Mouse (Mus musculus) G1E (cell line): ENCODE measurements around the gene Rbm38. TPM values are rescaled to one million over a fixed set of nuclear protein-coding genes. Genes with fewer than 3 reads are reported as not detected.

ENCODE experiments used
- ATAC-seq: 2 replicates; pipeline ENCODE4 v1.8.0; 2016; ENCODE audit warnings: mild to moderate bottlenecking; ENCODE audit not compliant: insufficient number of reproducible peaks, poor library complexity, low FRiP score, severe bottlenecking; ENCODE audit errors: extremely low read depth
- DNase-seq: peaks from one replicate; pipeline ENCODE4 v3.0.0; 2012; ENCODE audit warnings: low spot score
- H3K27me3 ChIP-seq: 2 replicates; pipeline ENCODE4 v1.6.1; 2012; ENCODE audit warnings: mild to moderate bottlenecking, low read length, inconsistent platforms; ENCODE audit not compliant: insufficient read depth
- H3K36me3 ChIP-seq: replicated peaks from 2 replicates; pipeline ENCODE3; 2012; ENCODE audit warnings: mild to moderate bottlenecking, inconsistent platforms
- H3K4me1 ChIP-seq: 2 replicates; pipeline ENCODE4 v1.6.1; 2012; ENCODE audit warnings: low read depth, low read length, inconsistent platforms, mixed read lengths; ENCODE audit not compliant: insufficient read depth
- H3K4me3 ChIP-seq: 2 replicates; pipeline ENCODE4 v1.5.1; 2012; ENCODE audit warnings: low read depth, mild to moderate bottlenecking, inconsistent platforms, low read length, moderate library complexity, mixed read lengths
- H3K9me3 ChIP-seq: replicated peaks from 2 replicates; pipeline ENCODE4 v1.6.1; 2012; ENCODE audit warnings: inconsistent platforms
- CTCF ChIP-seq: IDR thresholded peaks from 2 replicates; pipeline ENCODE4 v1.5.1; 2012; ENCODE audit warnings: low read depth, low read length, inconsistent platforms, mixed read lengths
- GATA1 ChIP-seq: IDR thresholded peaks from 2 replicates; pipeline ENCODE4 v1.6.1; 2012; ENCODE audit warnings: borderline replicate concordance, low read length, inconsistent platforms, mixed read lengths
- GATA2 ChIP-seq: IDR thresholded peaks from 2 replicates; pipeline ENCODE4 v1.6.1; 2012; ENCODE audit warnings: low read depth, low read length, inconsistent platforms, borderline replicate concordance
- POLR2AphosphoS5 ChIP-seq: IDR thresholded peaks from 2 replicates; pipeline ENCODE4 v1.6.1; 2012; ENCODE audit warnings: low read depth, low read length, inconsistent platforms; ENCODE audit not compliant: insufficient replicate concordance
- TAL1 ChIP-seq: conservative IDR thresholded peaks from 2 replicates; pipeline ENCODE4 v1.6.1; 2012; ENCODE audit warnings: low read depth, low read length, inconsistent platforms, mixed read lengths
- polyA plus RNA-seq: library from polyadenylated mRNA; stranded (reverse); fragments of >175 nt; gene quantifications from 2 replicates; pipeline ENCODE4 v1.2.3, GENCODE M21; 2012
- total RNA-seq, 2 experiments: library from RNA; stranded (forward) in 1 of 2; stranded (reverse) in 1 of 2; fragments of 200-1000 nt in 1 of 2; fragments of >200 nt in 1 of 2; fragmentation: Nextera tagmentation in 1 of 2; gene quantifications; 2 replicates each; pipeline ENCODE4 v1.2.3; 2014 to 2017

The Rbm38 gene
- total and polyA plus RNA-seq, 3 experiments, result 36.0 to 737 (median 342) TPM

- H3K27me3 ChIP-seq, result no peaks in the 10 kb centered on the region
- peaks cover 93% of the 10 kb centered on the region for H3K36me3 ChIP-seq
- no peak for ATAC-seq
- TF ChIP-seq GATA2 (no peak), TAL1 (no peak), POLR2AphosphoS5 (no peak; the same call in 1 of the 2 replicates), GATA1 (no peak), CTCF (no peak)
- peaks cover 99% of the 10 kb centered on the region for H3K4me1 ChIP-seq
- no peak for DNase-seq
- no peaks in the 10 kb centered on the region for H3K9me3 ChIP-seq
- peak overlapping the region; percentile 65; the same call in 1 of the 2 replicates for H3K4me3 ChIP-seq
Measured at GRCm38 (mm10) chr2:173033531-173033930, 13.2 kb downstream of the Rbm38 start.

GRCm38 (mm10) chr2:173034998-173035397 lies 14.7 kb downstream of the Rbm38 start:
- Histone ChIP-seq H3K4me3 (peak overlapping the region; percentile 60; the same call in 1 of the 2 replicates), H3K9me3 (no peaks in the 10 kb centered on the region), H3K4me1 (peaks cover 98% of the 10 kb centered on the region), H3K36me3 (peaks cover 84% of the 10 kb centered on the region), H3K27me3 (no peaks in the 10 kb centered on the region)
- ATAC-seq, result peak; percentile 59
- no peak for TF ChIP-seq POLR2AphosphoS5
- TF ChIP-seq TAL1, result peak; percentile 99
- TF ChIP-seq GATA1, result no peak
- TF ChIP-seq GATA2, result peak; percentile 78
- peak; percentile 82 for DNase-seq

- H3K9me3 ChIP-seq, result no peaks in the 10 kb centered on the region
- peaks cover 97% of the 10 kb centered on the region for H3K4me1 ChIP-seq
- TF ChIP-seq CTCF (no peak), TAL1 (no peak), POLR2AphosphoS5 (peak; percentile 9; the same call in 1 of the 2 replicates), GATA1 (no peak), GATA2 (no peak)
- no peak for ATAC-seq
- H3K27me3 ChIP-seq, result no peaks in the 10 kb centered on the region
- H3K36me3 ChIP-seq, result peaks cover 80% of the 10 kb centered on the region
- H3K4me3 ChIP-seq, result peak overlapping the region; percentile 44; the same call in 1 of the 2 replicates
- peak; percentile 47 for DNase-seq
Measured at GRCm38 (mm10) chr2:173035653-173036052, 15.4 kb downstream of the Rbm38 start.

GRCm38 (mm10) chr2:173036055-173036454 lies 15.8 kb downstream of the Rbm38 start:
- H3K4me3 ChIP-seq, result peak overlapping the region; percentile 44; the same call in 1 of the 2 replicates
- TF ChIP-seq TAL1 (no peak), GATA2 (no peak), GATA1 (no peak), CTCF (no peak), POLR2AphosphoS5 (no peak)
- no peak for DNase-seq

GRCm38 (mm10) chr2:173036611-173037010 lies 16.3 kb downstream of the Rbm38 start:
- ATAC-seq (peak; percentile 11), DNase-seq (peak; percentile 68)
- Histone ChIP-seq H3K27me3 (no peaks in the 10 kb centered on the region; the same call in 1 of the 2 replicates), H3K4me3 (peak overlapping the region; percentile 44; the same call in 1 of the 2 replicates), H3K9me3 (no peaks in the 10 kb centered on the region), H3K4me1 (peaks cover 94% of the 10 kb centered on the region), H3K36me3 (peaks cover 70% of the 10 kb centered on the region)
- TF ChIP-seq TAL1, result no peak
- no peak for TF ChIP-seq POLR2AphosphoS5
- TF ChIP-seq GATA1, result no peak

More at GRCm38 (mm10) chr2:173036055-173036454, 15.8 kb downstream of the Rbm38 start:
- Histone ChIP-seq H3K27me3 (no peaks in the 10 kb centered on the region), H3K9me3 (no peaks in the 10 kb centered on the region), H3K36me3 (peaks cover 76% of the 10 kb centered on the region), H3K4me1 (peaks cover 96% of the 10 kb centered on the region)
- no peak for ATAC-seq

GRCm38 (mm10) chr2:173037347-173037746 lies 17.0 kb downstream of the Rbm38 start:
- TF ChIP-seq CTCF (no peak), GATA1 (no peak), GATA2 (no peak), TAL1 (no peak), POLR2AphosphoS5 (no peak)
- H3K4me1 ChIP-seq, result peaks cover 90% of the 10 kb centered on the region
- no peak for ATAC-seq
- peaks cover 63% of the 10 kb centered on the region for H3K36me3 ChIP-seq
- no peaks in the 10 kb centered on the region; the same call in 1 of the 2 replicates for H3K27me3 ChIP-seq
- DNase-seq, result no peak
- no peaks in the 10 kb centered on the region for H3K9me3 ChIP-seq
- H3K4me3 ChIP-seq, result peak overlapping the region; percentile 55
